Mouse (Mus musculus) neutrophil, adult 5-6 weeks (primary cell): ENCODE measurements around the gene Cacna1c. TPM values are rescaled to one million over a fixed set of nuclear protein-coding genes. Genes with fewer than 3 reads are reported as not detected.
A peak's percentile ranks its signal among the peaks of the same experiment; 100 is the strongest.

Source experiments
- ATAC-seq: fragments of 151-379, 151-347 bp; 2 replicates; pipeline ENCODE4 v1.8.0; 2017; ENCODE audit warnings: mild to moderate bottlenecking, moderate TSS enrichment; ENCODE audit not compliant: insufficient number of reproducible peaks, poor library complexity, low FRiP score, severe bottlenecking; ENCODE audit errors: extremely low read depth
- total RNA-seq: library from RNA; stranded (forward); fragments of 200-1000 nt; gene quantifications from 2 replicates; pipeline ENCODE4 v1.2.3, GENCODE M21; 2017

Cacna1c gene
- total RNA-seq, 1 experiment from 2014 or later = 0.12 TPM

- ATAC-seq = no peak
These were observed 628.4 kb downstream of the Cacna1c start for GRCm38 (mm10) chr6:118567816-118568215.

DNA sequence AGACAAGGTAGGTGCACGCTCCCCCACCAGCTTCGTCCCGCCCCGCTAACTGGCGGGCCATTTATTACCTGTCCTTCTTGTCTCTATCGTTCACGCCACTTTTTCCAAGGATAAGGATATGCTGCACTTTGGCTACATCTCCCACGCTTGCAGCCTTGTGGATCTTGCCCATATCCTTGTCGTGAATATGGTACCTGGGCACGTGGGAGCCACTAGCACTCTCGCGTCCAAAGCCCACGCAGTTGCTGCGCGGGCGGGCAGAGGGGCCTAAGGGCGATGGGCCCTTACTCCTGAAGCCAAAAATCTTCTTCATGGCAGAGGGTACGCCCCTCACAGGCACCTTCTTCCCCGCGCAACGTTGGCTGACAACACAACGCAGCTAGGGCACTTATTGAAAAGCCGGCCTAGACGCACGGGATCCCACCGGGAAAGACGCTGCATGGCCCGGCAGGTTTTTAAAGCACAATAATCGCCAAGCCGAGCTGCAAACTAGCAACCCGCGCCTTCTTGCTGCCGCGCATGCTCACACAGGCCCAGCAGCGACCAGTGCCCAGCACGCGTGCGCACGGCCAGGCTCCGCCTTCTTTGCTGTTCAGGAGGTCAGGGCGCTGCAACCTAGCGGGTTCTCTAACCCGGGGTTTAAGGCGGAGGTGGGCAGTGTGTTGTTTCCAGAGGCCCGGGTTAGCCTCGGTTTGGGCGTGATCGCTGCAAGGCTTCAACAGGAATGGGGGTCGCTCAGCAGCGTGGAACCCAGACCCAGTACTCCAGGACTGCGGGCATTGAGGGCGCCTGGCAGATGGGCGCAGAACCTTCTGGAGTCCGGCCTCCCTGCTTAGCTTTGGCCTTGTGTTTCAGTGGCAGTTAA, 634.2 kb downstream of the Cacna1c start, which contains the start of gene Ankrd26:
Ankrd26 (minus strand) TSS at position 482 of the 865 bp plus-strand sequence.
- ATAC-seq = peak; percentile 80; the same call in 1 of the 2 replicates

GRCm38 (mm10) chr6:118561225-118561624, 635.0 kb downstream of the Cacna1c start:
- ATAC-seq = no peak

DNA sequence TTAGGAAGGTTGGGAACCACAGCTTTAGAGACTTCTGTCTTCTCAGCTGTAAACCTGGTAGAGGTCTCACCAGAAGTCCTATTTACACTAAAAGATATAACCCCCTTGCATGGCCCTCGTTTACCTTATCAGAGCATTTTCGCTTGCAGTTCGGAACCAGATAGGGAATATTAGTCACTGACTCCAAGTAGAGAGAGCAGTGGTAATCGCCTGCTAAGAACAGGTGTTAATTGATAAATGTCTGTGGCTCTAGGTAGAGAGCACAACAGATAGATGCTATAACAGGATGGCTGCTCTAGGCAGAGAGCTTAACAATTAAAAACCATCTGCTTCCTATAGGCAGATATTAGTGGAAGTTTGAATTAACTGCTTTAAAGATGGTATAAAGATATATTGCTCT, 657.6 kb downstream of the Cacna1c start:
- no peak for ATAC-seq

Other genes with a start within 250 kb of the Cacna1c start
- 11.7 and 15.7 TPM in 2 replicates for gene Dcp1b, start 21.2 kb downstream of the Cacna1c start, total RNA-seq
- 2.0 and 3.6 TPM in 2 replicates for gene Cacna2d4, start 40.1 kb upstream of the Cacna1c start, total RNA-seq
- 0.35 TPM in 1 of 2 replicates, not detected in the other for gene Lrtm2, start 134.3 kb upstream of the Cacna1c start, total RNA-seq
- gene Adipor2, start 221.3 kb upstream of the Cacna1c start, total RNA-seq = 117 and 122 TPM in 2 replicates